ENCODE assay signal across 16 mouse cellular contexts in genomic region chr8:123845991-123846390, GRCm38 (mm10). TPM values are rescaled to one million over a fixed set of nuclear protein-coding genes. Genes with fewer than 3 reads are reported as not detected.
"Had no signal": no experiment of that assay in that cellular context is flagged by ENCODE, and none has a peak within 500 bp of the region (broad histone marks: within the 10 kb centered on the region; RNA-seq: fewer than 3 reads in every experiment).

No protein-coding gene starts in this region.

- H3K9ac ChIP-seq: limb, embryonic 13.5 days; liver, embryonic 13.5 days; midbrain, embryonic 12.5 days; midbrain, embryonic 15.5 days; neural tube, embryonic 12.5 days; neural tube, embryonic 15.5 days had no signal

- H3K4me1 ChIP-seq: limb, embryonic 13.5 days; midbrain, embryonic 12.5 days; midbrain, embryonic 15.5 days; neural tube, embryonic 12.5 days; neural tube, embryonic 15.5 days had no signal

- H3K9me3 ChIP-seq: limb, embryonic 10.5 days; limb, embryonic 13.5 days; liver, embryonic 13.5 days; midbrain, embryonic 12.5 days; midbrain, embryonic 15.5 days; neural tube, embryonic 12.5 days; neural tube, embryonic 15.5 days had no signal

- ATAC-seq: midbrain, embryonic 15.5 days had no signal

- DNase-seq: kidney, adult 18-20 months; kidney, adult 9 months; kidney, postnatal 14 days; kidney, postnatal 4 days; layer of hippocampus, postnatal 36 days; liver; liver, embryonic 13.5 days; lung, adult 2 months; thymus, postnatal 36 days had no signal

- H3K4me3 ChIP-seq: limb, embryonic 10.5 days; limb, embryonic 13.5 days; liver, embryonic 13.5 days; midbrain, embryonic 12.5 days; midbrain, embryonic 15.5 days; neural tube, embryonic 12.5 days; neural tube, embryonic 15.5 days had no signal

- H3K4me2 ChIP-seq: limb, embryonic 13.5 days; liver, embryonic 13.5 days; midbrain, embryonic 12.5 days; midbrain, embryonic 15.5 days; neural tube, embryonic 12.5 days; neural tube, embryonic 15.5 days had no signal

- H3K27me3 ChIP-seq: limb, embryonic 13.5 days; liver, embryonic 13.5 days; midbrain, embryonic 12.5 days; midbrain, embryonic 15.5 days; neural tube, embryonic 12.5 days; neural tube, embryonic 15.5 days had no signal

- H3K27ac ChIP-seq: limb, embryonic 10.5 days; limb, embryonic 13.5 days; liver, embryonic 13.5 days; macrophage; midbrain, embryonic 12.5 days; midbrain, embryonic 15.5 days; neural tube, embryonic 12.5 days; neural tube, embryonic 15.5 days had no signal

RNA-seq across cellular contexts. Expression of gene Acta1, which starts 48.6 kb away (rescaled TPM):
- polyA plus RNA-seq: macrophage had no signal
